32 mouse cellular contexts compared by ENCODE assay signal in the genomic region with DNA sequence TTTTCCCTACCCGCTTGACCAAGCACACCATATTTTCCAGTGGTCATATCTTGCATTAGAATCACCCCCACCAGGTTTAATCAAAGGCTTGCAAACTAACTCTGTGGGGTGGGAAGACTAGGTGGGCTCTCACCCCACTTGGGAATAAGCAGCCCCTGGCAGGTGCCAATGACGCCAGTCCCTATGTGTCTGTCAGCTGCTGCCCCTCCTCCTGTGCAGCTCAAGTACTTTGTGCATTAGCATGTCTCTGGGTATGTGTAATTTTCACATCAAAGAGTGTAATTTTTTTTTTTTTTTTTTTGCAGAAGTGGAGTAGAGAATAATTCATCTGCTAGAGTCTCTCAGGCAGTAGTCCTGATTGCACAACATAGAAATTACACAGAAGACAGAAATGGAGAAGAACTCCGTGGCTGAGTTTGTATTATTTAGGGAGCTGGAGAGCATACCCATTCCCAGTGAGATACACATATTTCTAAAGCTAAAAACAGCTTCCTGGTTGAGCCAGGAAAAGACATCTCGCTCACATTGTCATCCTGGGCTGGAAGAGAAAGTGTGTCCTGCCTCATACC.
A peak's percentile ranks its signal among the peaks of the same experiment; 100 is the strongest.
DNase-seq lines count a peak whose midpoint lies in the region; ATAC-seq and TF ChIP-seq lines count a peak whose summit lies in the region.
"Had no signal": no experiment of that assay in that cellular context is flagged by ENCODE, and none has a peak within 500 bp of the region (broad histone marks: within the 10 kb centered on the region; RNA-seq: fewer than 3 reads in every experiment).

No protein-coding gene starts in this region.

- TF ChIP-seq CTCF in bone marrow macrophage, adult 2 months (IDR thresholded peaks at IDR 0.05; ENCODE audit: low read depth, low read length) = no peak

- H3K4me1 ChIP-seq in bone marrow macrophage, adult 2 months (ENCODE audit: control insufficient read depth, insufficient read depth, low read length) = peaks cover 15% of the 10 kb centered on the region
- H3K4me1 ChIP-seq: midbrain, embryonic 10.5 days; neural tube, embryonic 13.5 days; stomach, embryonic 15.5 days had no signal

- peak; percentile 92 for ATAC-seq in frontal cortex, adult (ENCODE audit: low TSS enrichment)
- peak; percentile 25 for ATAC-seq in common myeloid progenitor, adult 5-6 weeks (replicated peaks; ENCODE audit: low read depth, poor library complexity, severe bottlenecking)
- peak; percentile 83 for ATAC-seq in megakaryocyte progenitor cell, adult 5-6 weeks (replicated peaks; ENCODE audit: poor library complexity)
- ATAC-seq: CD4-positive, CD25-positive, alpha-beta regulatory T cell, adult 4 months; midbrain, embryonic 16.5 days had no signal

- no peak for DNase-seq in frontal cortex, postnatal 25 days (ENCODE audit: low spot score in 2 of 2)
- DNase-seq in cerebellum, postnatal 25 days = no peak
- DNase-seq in thymus, adult 18-20 months = no peak
- DNase-seq: adrenal gland, adult 2 months; adrenal gland, postnatal 36 days; cerebellum, adult 11 months; cerebellum, adult 9-10 months; gastrocnemius, adult 2 months; gastrocnemius, postnatal 36 days; heart, postnatal 10 days; kidney, adult 11 months; kidney, postnatal 25 days; lung, embryonic 14.5 days; retina, postnatal 1 day; right cerebral cortex, postnatal 14 days; thymus, postnatal 14 days had no signal

- H3K4me3 ChIP-seq in bone marrow macrophage, adult 2 months (ENCODE audit: insufficient read depth, low read length) = no peak overlapping the region
- H3K4me3 ChIP-seq: erythroblast, embryonic 14.5 days; gastrocnemius, adult 2 months; heart, embryonic 13.5 days; kidney, embryonic 15.5 days; limb, embryonic 12.5 days; liver, embryonic 15.5 days; midbrain, embryonic 10.5 days; neural tube, embryonic 13.5 days; stomach, embryonic 15.5 days had no signal

- no peak for TF ChIP-seq POLR2A in bone marrow macrophage, adult 2 months (IDR thresholded peaks at IDR 0.05; ENCODE audit: borderline replicate concordance, low read depth, low read length)

- peak overlapping the region; percentile 55 for H3K27ac ChIP-seq in bone marrow macrophage, adult 2 months (ENCODE audit: insufficient read depth, low read depth, low read length)
- H3K27ac ChIP-seq: gastrocnemius, adult 2 months; heart, embryonic 13.5 days; hindbrain, embryonic 14.5 days; kidney, embryonic 15.5 days; limb, embryonic 12.5 days; liver, embryonic 15.5 days; macrophage; midbrain, embryonic 10.5 days; neural tube, embryonic 13.5 days; stomach, embryonic 15.5 days had no signal

Comparison
In these comparisons a context has a peak if more than half of its experiments do, and no peak if none do; other contexts are left out.
1. ATAC-seq: peak in every context shown above with its lines; median percentile 92 in frontal cortex, adult; 83 in megakaryocyte progenitor cell, adult 5-6 weeks; 25 in common myeloid progenitor, adult 5-6 weeks.